Mouse (Mus musculus) kidney, embryonic 14.5 days (tissue): ENCODE data around the gene Zdhhc7. TPM values are rescaled to one million over a fixed set of nuclear protein-coding genes. Genes with fewer than 3 reads are reported as not detected.

ENCODE experiments used
- ATAC-seq: fragments of 200-750 bp; cut with Nextera tagmentation; 2 replicates; pipeline ENCODE4 v1.8.0; 2017; ENCODE audit warnings: moderate number of reproducible peaks, mild to moderate bottlenecking, moderate TSS enrichment, moderate library complexity; ENCODE audit not compliant: low FRiP score, low TSS enrichment
- H3K27ac ChIP-seq: fragments of 300-500 bp; sonication (generic); 2 replicates; pipeline ENCODE4 v1.5.1; 2014; ENCODE audit warnings: low read depth, mild to moderate bottlenecking, low read length, moderate library complexity, mixed read lengths
- H3K27me3 ChIP-seq: fragments of 300-500 bp; sonication (generic); 2 replicates; pipeline ENCODE4 v1.6.1; 2014; ENCODE audit warnings: mild to moderate bottlenecking, low read length; ENCODE audit not compliant: control insufficient read depth, insufficient read depth
- H3K36me3 ChIP-seq: fragments of 300-500 bp; sonication (generic); 2 replicates; pipeline ENCODE4 v1.6.1; 2014; ENCODE audit warnings: low read length, mixed read lengths; ENCODE audit not compliant: control insufficient read depth, insufficient read depth
- H3K4me1 ChIP-seq: fragments of 300-500 bp; sonication (generic); 2 replicates; pipeline ENCODE4 v1.6.1; 2014; ENCODE audit warnings: low read length, mixed read lengths; ENCODE audit not compliant: control insufficient read depth, insufficient read depth
- H3K4me2 ChIP-seq: fragments of 300-500 bp; sonication (generic); replicated peaks from 2 replicates; pipeline ENCODE4 v1.6.1; 2014; ENCODE audit warnings: low read depth, mild to moderate bottlenecking, low read length
- H3K4me3 ChIP-seq: fragments of 300-500 bp; sonication (generic); 2 replicates; pipeline ENCODE4 v1.5.1; 2014; ENCODE audit warnings: mild to moderate bottlenecking, low read length
- H3K9ac ChIP-seq: fragments of 300-500 bp; sonication (generic); 2 replicates; pipeline ENCODE4 v1.6.1; 2014; ENCODE audit warnings: low read depth, mild to moderate bottlenecking, low read length, moderate library complexity
- H3K9me3 ChIP-seq: fragments of 300-500 bp; sonication (generic); 2 replicates; pipeline ENCODE4 v1.6.1; 2016; ENCODE audit warnings: low read length; ENCODE audit not compliant: control insufficient read depth
- WGBS: fragments of 180-500 bp; shearing (Covaris S2); extraction: QIAGEN DNeasy Blood & Tissue Kit; methylation state at CpG from one replicate; pipeline ENCODE4 v1.1.7; 2014; 5-methylcytosine and 5-hydroxymethylcytosine counted together
- polyA plus RNA-seq: library from polyadenylated mRNA; unstranded; fragments of >200 nt; fragmentation: Nextera tagmentation; extraction: Ambion mirVana; gene quantifications from 2 replicates; pipeline ENCODE4 v1.2.1, GENCODE M21; 2014

Zdhhc7 gene
- polyA plus RNA-seq, 1 experiment from 2014 or later, result 31.0 TPM

DNA sequence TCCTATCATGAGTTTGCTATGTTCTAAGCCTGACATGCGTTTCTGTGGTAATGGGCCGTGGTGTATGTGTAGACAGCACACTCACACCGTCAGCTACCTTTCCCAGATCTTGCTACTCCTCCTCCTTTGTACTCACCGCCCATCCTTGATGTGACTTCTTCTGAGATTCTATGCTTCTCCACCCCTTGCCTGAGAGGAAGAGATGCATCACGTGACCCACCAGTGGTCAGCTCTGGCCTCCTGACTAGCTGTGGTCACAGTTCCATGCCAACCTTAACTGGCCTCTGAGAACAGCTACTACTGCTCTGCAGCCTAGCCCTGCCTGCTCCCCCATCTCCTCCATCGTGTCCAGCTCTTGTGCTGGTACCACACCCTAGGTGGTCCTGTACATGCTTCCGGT lies 34.4 kb upstream of the Zdhhc7 start:
- H3K27ac ChIP-seq, result no peak overlapping the region
- H3K4me2 ChIP-seq, result no peak overlapping the region
- ATAC-seq, result no peak
- H3K9me3 ChIP-seq, result no peaks in the 10 kb centered on the region
- no peak overlapping the region for H3K4me3 ChIP-seq
- no peak overlapping the region for H3K9ac ChIP-seq
- H3K36me3 ChIP-seq, result no peaks in the 10 kb centered on the region
- WGBS, result 89% methylated on average over 7 of the region's 7 CpGs
- no peaks in the 10 kb centered on the region for H3K4me1 ChIP-seq
- H3K27me3 ChIP-seq, result no peaks in the 10 kb centered on the region

DNA sequence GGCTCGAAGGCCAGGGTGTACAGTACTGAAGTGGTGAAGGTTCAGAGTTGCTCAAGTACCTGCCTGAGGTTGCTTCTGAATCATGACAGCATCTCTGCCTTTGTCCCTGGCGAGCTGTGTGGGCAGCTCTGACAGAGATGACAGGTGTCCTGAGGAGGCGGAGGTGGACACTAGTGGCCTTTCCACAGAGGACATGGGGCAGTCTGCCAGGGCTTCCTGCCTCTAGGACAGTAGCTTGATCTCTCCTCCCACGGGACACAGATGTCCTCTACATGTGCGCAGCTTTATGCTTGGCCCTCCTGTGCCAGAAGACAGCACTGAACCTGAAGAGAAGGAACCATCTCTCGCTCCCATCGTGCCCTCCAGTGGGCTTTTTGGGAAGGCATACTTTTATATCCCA lies 31.9 kb upstream of the Zdhhc7 start:
- Histone ChIP-seq H3K4me1 (no peaks in the 10 kb centered on the region), H3K27me3 (no peaks in the 10 kb centered on the region), H3K4me2 (no peak overlapping the region), H3K4me3 (no peak overlapping the region), H3K36me3 (no peaks in the 10 kb centered on the region), H3K9me3 (no peaks in the 10 kb centered on the region; the same call in 1 of the 2 replicates), H3K27ac (no peak overlapping the region), H3K9ac (no peak overlapping the region)
- 88% methylated on average over 7 of the region's 7 CpGs for WGBS
- no peak for ATAC-seq

DNA sequence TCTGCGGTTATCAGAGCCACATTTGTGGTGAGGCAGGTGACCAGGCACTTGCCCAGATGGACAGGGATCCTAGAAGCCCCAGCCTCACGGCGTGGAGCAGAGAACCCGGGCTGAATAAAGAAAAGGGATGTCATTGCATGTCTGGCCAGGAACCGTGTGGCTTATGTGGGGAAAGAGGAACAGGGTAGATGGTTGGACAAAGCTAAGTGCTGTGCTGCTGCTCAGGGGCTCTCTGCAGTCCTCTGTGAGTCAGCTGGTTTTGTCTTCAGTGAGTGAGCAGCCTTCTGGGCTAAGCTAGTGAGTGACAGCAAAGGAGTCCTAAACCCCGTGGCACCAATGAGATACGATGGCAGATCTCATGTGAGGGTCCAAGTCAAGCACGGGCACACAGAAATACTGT lies 29.9 kb upstream of the Zdhhc7 start:
- ATAC-seq, result no peak
- peaks cover 1% of the 10 kb centered on the region; the same call in 1 of the 2 replicates for H3K4me1 ChIP-seq
- no peak overlapping the region for H3K9ac ChIP-seq
- no peak overlapping the region for H3K4me2 ChIP-seq
- H3K27me3 ChIP-seq, result no peaks in the 10 kb centered on the region
- 86% methylated on average over 8 of the region's 8 CpGs for WGBS
- no peak overlapping the region for H3K4me3 ChIP-seq
- no peaks in the 10 kb centered on the region for H3K36me3 ChIP-seq
- H3K27ac ChIP-seq, result no peak overlapping the region
- H3K9me3 ChIP-seq, result no peaks in the 10 kb centered on the region; the same call in 1 of the 2 replicates

DNA sequence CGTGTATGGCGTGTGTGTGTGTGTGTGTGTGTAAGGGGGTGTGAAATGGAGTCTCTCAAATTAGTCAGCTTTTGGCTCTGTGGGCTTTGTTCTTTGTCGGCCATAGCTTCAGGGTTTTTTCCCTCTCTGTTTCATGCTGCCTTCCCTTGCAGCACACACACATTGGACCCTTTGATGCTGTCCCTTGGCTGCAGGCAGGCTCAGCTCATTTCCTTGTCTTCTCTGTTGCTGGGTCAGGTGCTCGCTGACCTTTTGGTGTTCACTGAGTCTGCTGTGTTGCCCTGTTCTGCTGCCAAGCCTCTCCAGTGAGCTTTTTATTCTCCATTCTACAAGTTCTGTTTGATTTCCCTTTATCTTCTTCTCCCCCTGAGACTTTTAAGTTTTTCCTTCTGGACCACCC lies 28.3 kb upstream of the Zdhhc7 start:
- no peak overlapping the region for H3K4me3 ChIP-seq
- ATAC-seq, result no peak
- peaks cover 8% of the 10 kb centered on the region; the same call in 1 of the 2 replicates for H3K4me1 ChIP-seq
- H3K9me3 ChIP-seq, result no peaks in the 10 kb centered on the region; the same call in 1 of the 2 replicates
- no peak overlapping the region for H3K4me2 ChIP-seq
- no peak overlapping the region for H3K27ac ChIP-seq
- no peaks in the 10 kb centered on the region for H3K36me3 ChIP-seq
- WGBS, result 56% methylated on average over 4 of the region's 4 CpGs
- no peaks in the 10 kb centered on the region for H3K27me3 ChIP-seq
- H3K9ac ChIP-seq, result no peak overlapping the region

DNA sequence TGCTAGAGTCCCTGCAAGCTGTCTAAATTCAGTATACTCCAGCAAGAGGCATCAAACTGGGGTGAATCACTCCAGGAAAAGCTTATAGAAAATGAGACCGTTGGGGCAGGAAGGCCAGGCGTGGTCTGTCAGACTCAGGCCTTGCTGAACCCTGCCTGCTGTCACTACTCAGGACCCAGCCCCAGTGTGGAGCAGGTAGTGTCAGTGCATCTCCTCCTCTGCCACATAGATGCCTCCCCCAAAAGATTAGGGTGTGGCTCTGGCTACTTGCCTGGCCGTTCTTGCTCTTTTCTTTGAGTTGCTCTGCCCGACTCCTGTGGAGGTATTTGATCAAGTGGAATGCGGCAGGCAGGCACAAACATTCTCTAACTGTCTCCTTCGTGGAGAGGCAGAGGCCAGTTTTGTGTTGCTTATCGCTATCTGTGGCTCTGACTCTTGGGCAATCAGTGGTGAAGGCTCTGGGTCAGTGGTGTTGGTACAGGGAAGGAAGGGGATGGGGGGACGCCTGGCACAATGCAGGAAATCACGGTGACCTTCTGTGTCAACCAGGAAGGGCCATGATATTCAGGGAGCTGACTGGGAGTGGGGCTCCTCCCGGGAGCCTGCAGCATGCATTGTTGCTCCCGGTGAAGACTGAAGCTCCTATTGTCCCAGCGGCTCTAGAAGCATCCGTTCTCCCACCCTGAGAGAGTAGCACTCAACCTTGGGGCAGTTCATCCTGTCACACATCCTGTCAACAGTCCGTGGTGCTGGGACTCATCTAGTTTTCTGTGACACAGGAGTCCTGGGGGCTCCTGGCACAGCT lies 25.3 kb upstream of the Zdhhc7 start:
- Histone ChIP-seq H3K9me3 (no peaks in the 10 kb centered on the region; the same call in 1 of the 2 replicates), H3K4me1 (peaks cover 8% of the 10 kb centered on the region; the same call in 1 of the 2 replicates), H3K4me3 (no peak overlapping the region), H3K36me3 (no peaks in the 10 kb centered on the region), H3K4me2 (no peak overlapping the region), H3K27me3 (no peaks in the 10 kb centered on the region), H3K9ac (no peak overlapping the region), H3K27ac (peak overlapping the region; percentile 45; the same call in 1 of the 2 replicates)
- WGBS, result 28% methylated on average over 14 of the region's 14 CpGs
- peak; percentile 28; the same call in 1 of the 2 replicates for ATAC-seq

DNA sequence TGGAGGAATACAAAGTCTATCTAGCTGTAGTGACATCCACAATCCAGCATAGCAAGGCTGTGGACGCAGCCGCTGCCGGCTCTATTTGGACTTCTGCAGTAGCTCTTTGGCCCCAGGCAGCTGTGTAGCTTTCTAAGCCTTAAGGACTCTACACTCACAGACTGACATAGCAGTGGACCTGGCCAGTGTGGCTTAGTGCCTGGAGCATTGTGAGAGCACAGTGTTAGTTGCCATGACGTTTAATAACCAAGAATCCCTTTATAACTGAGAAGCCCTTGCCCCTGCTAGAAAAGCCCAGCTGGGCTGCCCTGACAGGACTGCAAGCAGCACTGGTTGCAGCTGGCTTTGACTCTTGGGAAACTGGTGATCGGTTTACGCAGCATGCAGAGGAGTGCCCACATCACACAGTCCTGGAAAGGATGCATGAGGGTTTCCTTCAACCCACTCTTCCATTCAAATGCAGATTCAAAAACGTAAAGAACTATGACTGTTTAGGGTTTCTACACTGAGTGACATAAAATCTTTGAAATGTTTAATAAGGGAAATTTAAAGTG lies 23.6 kb upstream of the Zdhhc7 start:
- Histone ChIP-seq H3K4me1 (peaks cover 8% of the 10 kb centered on the region; the same call in 1 of the 2 replicates), H3K36me3 (no peaks in the 10 kb centered on the region), H3K4me2 (no peak overlapping the region), H3K4me3 (no peak overlapping the region), H3K27me3 (no peaks in the 10 kb centered on the region), H3K27ac (no peak overlapping the region), H3K9me3 (no peaks in the 10 kb centered on the region; the same call in 1 of the 2 replicates), H3K9ac (no peak overlapping the region)
- ATAC-seq, result no peak
- 54% methylated on average over 7 of the region's 7 CpGs for WGBS

DNA sequence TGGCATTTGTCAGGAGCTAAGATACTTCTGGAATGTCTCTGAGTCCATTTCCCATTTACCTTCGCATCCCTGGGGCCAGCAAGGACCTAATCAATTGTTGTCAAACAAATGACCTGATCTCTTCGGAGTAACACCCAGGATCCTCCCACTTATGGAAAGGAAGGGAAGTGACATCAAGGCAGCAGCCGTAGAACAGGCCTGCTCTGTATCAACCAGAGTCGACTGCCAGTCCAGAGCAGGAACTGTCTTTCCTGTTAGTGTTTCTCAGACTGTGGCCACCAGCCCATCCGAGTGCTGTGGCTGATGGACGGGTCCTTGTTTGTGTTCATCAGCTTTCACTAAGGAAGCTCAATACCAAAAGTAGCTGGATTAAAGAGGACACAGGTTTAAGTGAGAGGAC lies 23.0 kb upstream of the Zdhhc7 start:
- Histone ChIP-seq H3K36me3 (no peaks in the 10 kb centered on the region), H3K27ac (no peak overlapping the region), H3K9me3 (no peaks in the 10 kb centered on the region; the same call in 1 of the 2 replicates), H3K4me3 (no peak overlapping the region), H3K4me1 (peaks cover 8% of the 10 kb centered on the region; the same call in 1 of the 2 replicates), H3K9ac (no peak overlapping the region), H3K4me2 (no peak overlapping the region), H3K27me3 (no peaks in the 10 kb centered on the region)
- WGBS, result 41% methylated on average over 6 of the region's 6 CpGs
- ATAC-seq, result no peak

DNA sequence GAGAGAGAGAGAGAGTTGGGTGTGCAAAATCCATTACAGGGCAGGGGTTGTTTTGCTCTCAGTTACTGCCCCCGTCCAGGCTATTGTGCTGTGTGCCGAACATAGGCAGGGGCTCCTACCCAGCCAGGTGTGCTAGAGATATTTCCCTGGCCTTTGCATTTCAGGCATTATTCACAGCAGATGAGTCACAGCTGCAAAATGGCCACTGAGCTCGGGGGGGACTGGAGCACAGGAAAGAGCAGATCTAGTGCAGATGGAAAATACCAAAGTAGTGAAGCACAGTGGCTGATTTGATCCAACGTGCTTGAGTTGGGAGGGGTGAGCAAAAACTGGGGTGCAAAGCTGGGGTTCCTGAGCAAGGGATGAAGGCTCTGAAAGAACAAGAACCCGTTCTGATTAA lies 19.7 kb upstream of the Zdhhc7 start:
- Histone ChIP-seq H3K4me2 (no peak overlapping the region), H3K27me3 (peaks cover 7% of the 10 kb centered on the region; the same call in 1 of the 2 replicates), H3K9me3 (no peaks in the 10 kb centered on the region), H3K4me1 (peaks cover 4% of the 10 kb centered on the region; the same call in 1 of the 2 replicates), H3K27ac (no peak overlapping the region), H3K4me3 (no peak overlapping the region), H3K36me3 (no peaks in the 10 kb centered on the region), H3K9ac (no peak overlapping the region)
- ATAC-seq, result no peak; the same call in 1 of the 2 replicates
- 60% methylated on average over 5 of the region's 5 CpGs for WGBS

DNA sequence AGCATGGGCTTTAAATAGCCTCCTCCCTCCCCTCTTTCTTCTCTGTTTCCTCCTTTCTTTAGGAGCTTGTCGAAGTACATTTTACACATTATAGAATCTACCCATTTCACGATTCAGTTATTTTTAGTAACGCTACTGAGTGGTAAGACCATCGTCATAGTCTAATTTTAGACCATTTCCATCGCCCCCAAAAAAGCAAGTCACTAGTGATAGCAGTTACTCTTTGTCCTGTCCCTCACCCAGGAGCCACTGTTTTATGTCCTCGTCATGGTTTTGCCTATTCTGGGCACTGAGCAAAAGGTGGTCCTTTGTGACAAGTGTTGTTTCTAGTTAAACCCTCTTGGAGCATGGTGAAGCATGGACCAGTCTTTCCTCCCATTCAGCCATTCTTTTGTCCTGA lies 18.6 kb upstream of the Zdhhc7 start:
- no peak for ATAC-seq
- Histone ChIP-seq H3K9me3 (no peaks in the 10 kb centered on the region), H3K9ac (no peak overlapping the region), H3K4me3 (no peak overlapping the region), H3K36me3 (no peaks in the 10 kb centered on the region), H3K27me3 (peaks cover 13% of the 10 kb centered on the region), H3K4me2 (no peak overlapping the region), H3K4me1 (no peaks in the 10 kb centered on the region), H3K27ac (no peak overlapping the region)
- 85% methylated on average over 6 of the region's 6 CpGs for WGBS
